Mouse (Mus musculus): Measurements from ENCODE around the gene Higd1c. TPM values are rescaled to one million over a fixed set of nuclear protein-coding genes. Genes with fewer than 3 reads are reported as not detected.

Gene Higd1c
- polyA plus RNA-seq, 1 experiment from 2014 or later: not detected

GRCm38 (mm10) chr15:100401811-100402210, 37.5 kb downstream of the Higd1c start:
- Histone ChIP-seq H3K9me3 (replicated peaks) (no peaks in the 10 kb centered on the region), H3K4me1 (no peaks in the 10 kb centered on the region), H3K27ac (no peak overlapping the region), H3K9ac (no peak overlapping the region), H3K4me3 (no peak overlapping the region), H3K4me2 (replicated peaks) (no peak overlapping the region), H3K36me3 (peaks cover 93% of the 10 kb centered on the region), H3K27me3 (no peaks in the 10 kb centered on the region)
- 90% methylated on average over 4 of the region's 4 CpGs for WGBS
- no peak for ATAC-seq (ENCODE audit: low FRiP score)

- Histone ChIP-seq H3K36me3 (peaks cover 92% of the 10 kb centered on the region), H3K4me2 (replicated peaks) (no peak overlapping the region), H3K27me3 (no peaks in the 10 kb centered on the region), H3K27ac (no peak overlapping the region), H3K9ac (no peak overlapping the region), H3K4me1 (no peaks in the 10 kb centered on the region), H3K4me3 (no peak overlapping the region), H3K9me3 (replicated peaks) (no peaks in the 10 kb centered on the region)
- no peak for ATAC-seq (ENCODE audit: low FRiP score)
- WGBS: 92% methylated on average over 14 of the region's 14 CpGs
These were observed 38.0 kb downstream of the Higd1c start for GRCm38 (mm10) chr15:100402347-100402746.

GRCm38 (mm10) chr15:100402798-100403197, 38.5 kb downstream of the Higd1c start:
- no peaks in the 10 kb centered on the region for H3K4me1 ChIP-seq
- 90% methylated on average over 4 of the region's 4 CpGs for WGBS
- no peak overlapping the region for H3K4me3 ChIP-seq
- no peak overlapping the region for H3K9ac ChIP-seq
- no peaks in the 10 kb centered on the region for H3K27me3 ChIP-seq
- no peak overlapping the region for H3K4me2 ChIP-seq (replicated peaks)
- H3K27ac ChIP-seq: no peak overlapping the region
- no peak for ATAC-seq (ENCODE audit: low FRiP score)
- peaks cover 92% of the 10 kb centered on the region for H3K36me3 ChIP-seq
- H3K9me3 ChIP-seq (replicated peaks): no peaks in the 10 kb centered on the region

GRCm38 (mm10) chr15:100403318-100404000, 39.1 kb downstream of the Higd1c start:
- Histone ChIP-seq H3K27me3 (no peaks in the 10 kb centered on the region), H3K4me1 (no peaks in the 10 kb centered on the region), H3K9me3 (replicated peaks) (no peaks in the 10 kb centered on the region), H3K36me3 (peaks cover 92% of the 10 kb centered on the region), H3K9ac (no peak overlapping the region), H3K4me2 (replicated peaks) (no peak overlapping the region), H3K4me3 (no peak overlapping the region), H3K27ac (no peak overlapping the region)
- 93% methylated on average over 16 of the region's 16 CpGs for WGBS
- no peak for ATAC-seq (ENCODE audit: low FRiP score)

GRCm38 (mm10) chr15:100406088-100406487, 41.7 kb downstream of the Higd1c start:
- no peak for ATAC-seq (ENCODE audit: low FRiP score)
- 93% methylated on average over 5 of the region's 5 CpGs for WGBS
- H3K36me3 ChIP-seq: peaks cover 84% of the 10 kb centered on the region

GRCm38 (mm10) chr15:100410918-100411672, 46.8 kb downstream of the Higd1c start:
- Histone ChIP-seq H3K9me3 (replicated peaks) (no peaks in the 10 kb centered on the region), H3K9ac (no peak overlapping the region), H3K4me1 (peaks cover 5% of the 10 kb centered on the region; the same call in 1 of the 2 replicates), H3K27me3 (no peaks in the 10 kb centered on the region), H3K4me3 (no peak overlapping the region), H3K27ac (no peak overlapping the region), H3K4me2 (replicated peaks) (no peak overlapping the region), H3K36me3 (peaks cover 40% of the 10 kb centered on the region)
- 69% methylated on average over 14 of the region's 14 CpGs for WGBS
- no peak for ATAC-seq (ENCODE audit: low FRiP score)

More at GRCm38 (mm10) chr15:100406088-100406487, 41.7 kb downstream of the Higd1c start:
- Histone ChIP-seq H3K4me2 (replicated peaks) (no peak overlapping the region), H3K4me1 (no peaks in the 10 kb centered on the region), H3K9me3 (replicated peaks) (no peaks in the 10 kb centered on the region), H3K4me3 (no peak overlapping the region), H3K27me3 (no peaks in the 10 kb centered on the region), H3K27ac (no peak overlapping the region), H3K9ac (no peak overlapping the region)

GRCm38 (mm10) chr15:100411731-100412130, 47.4 kb downstream of the Higd1c start:
- H3K9me3 ChIP-seq (replicated peaks): no peaks in the 10 kb centered on the region
- H3K9ac ChIP-seq: no peak overlapping the region
- WGBS: 86% methylated on average over 5 of the region's 5 CpGs
- peaks cover 5% of the 10 kb centered on the region; the same call in 1 of the 2 replicates for H3K4me1 ChIP-seq
- H3K36me3 ChIP-seq: peaks cover 38% of the 10 kb centered on the region
- H3K4me2 ChIP-seq (replicated peaks): no peak overlapping the region
- ATAC-seq (ENCODE audit: low FRiP score): no peak
- no peak overlapping the region for H3K27ac ChIP-seq
- H3K27me3 ChIP-seq: no peaks in the 10 kb centered on the region
- H3K4me3 ChIP-seq: no peak overlapping the region

GRCm38 (mm10) chr15:100413306-100413705, 49.0 kb downstream of the Higd1c start:
- Histone ChIP-seq H3K4me3 (no peak overlapping the region), H3K9me3 (replicated peaks) (no peaks in the 10 kb centered on the region), H3K4me1 (peaks cover 5% of the 10 kb centered on the region; the same call in 1 of the 2 replicates), H3K27me3 (no peaks in the 10 kb centered on the region), H3K9ac (no peak overlapping the region), H3K4me2 (replicated peaks) (no peak overlapping the region), H3K27ac (no peak overlapping the region), H3K36me3 (peaks cover 24% of the 10 kb centered on the region)
- 84% methylated on average over 4 of the region's 5 CpGs for WGBS
- no peak for ATAC-seq (ENCODE audit: low FRiP score)

- ATAC-seq (ENCODE audit: low FRiP score): no peak
- no peak overlapping the region for H3K27ac ChIP-seq
- no peak overlapping the region for H3K4me2 ChIP-seq (replicated peaks)
- no peak overlapping the region for H3K4me3 ChIP-seq
- H3K9me3 ChIP-seq (replicated peaks): no peaks in the 10 kb centered on the region
- no peak overlapping the region for H3K9ac ChIP-seq
- no peaks in the 10 kb centered on the region for H3K27me3 ChIP-seq
- WGBS: 79% methylated on average over 4 of the region's 4 CpGs
- peaks cover 17% of the 10 kb centered on the region for H3K36me3 ChIP-seq
- H3K4me1 ChIP-seq: peaks cover 5% of the 10 kb centered on the region; the same call in 1 of the 2 replicates
These were observed 49.7 kb downstream of the Higd1c start for GRCm38 (mm10) chr15:100414011-100414410.

GRCm38 (mm10) chr15:100414942-100415341, 50.6 kb downstream of the Higd1c start:
- H3K9me3 ChIP-seq (replicated peaks): no peaks in the 10 kb centered on the region
- peaks cover 14% of the 10 kb centered on the region for H3K36me3 ChIP-seq
- H3K4me3 ChIP-seq: no peak overlapping the region
- 91% methylated on average over 13 of the region's 13 CpGs for WGBS
- ATAC-seq (ENCODE audit: low FRiP score): no peak
- no peak overlapping the region for H3K4me2 ChIP-seq (replicated peaks)
- H3K4me1 ChIP-seq: peaks cover 14% of the 10 kb centered on the region
- H3K9ac ChIP-seq: no peak overlapping the region
- no peak overlapping the region for H3K27ac ChIP-seq
- H3K27me3 ChIP-seq: no peaks in the 10 kb centered on the region

- WGBS: 85% methylated on average over 8 of the region's 8 CpGs
- no peaks in the 10 kb centered on the region for H3K27me3 ChIP-seq
- ATAC-seq (ENCODE audit: low FRiP score): no peak
These were observed 51.3 kb downstream of the Higd1c start for GRCm38 (mm10) chr15:100415684-100416083.

GRCm38 (mm10) chr15:100417854-100418450, 53.6 kb downstream of the Higd1c start:
- no peak for ATAC-seq (ENCODE audit: low FRiP score)
- 89% methylated on average over 9 of the region's 9 CpGs for WGBS
- Histone ChIP-seq H3K4me3 (no peak overlapping the region), H3K9me3 (replicated peaks) (no peaks in the 10 kb centered on the region), H3K27me3 (no peaks in the 10 kb centered on the region), H3K27ac (no peak overlapping the region), H3K36me3 (no peaks in the 10 kb centered on the region), H3K9ac (no peak overlapping the region), H3K4me2 (replicated peaks) (no peak overlapping the region), H3K4me1 (peaks cover 32% of the 10 kb centered on the region)

More at GRCm38 (mm10) chr15:100415684-100416083, 51.3 kb downstream of the Higd1c start:
- Histone ChIP-seq H3K4me1 (peaks cover 21% of the 10 kb centered on the region), H3K4me3 (no peak overlapping the region), H3K36me3 (peaks cover 7% of the 10 kb centered on the region), H3K9me3 (replicated peaks) (no peaks in the 10 kb centered on the region), H3K27ac (no peak overlapping the region), H3K9ac (no peak overlapping the region), H3K4me2 (replicated peaks) (no peak overlapping the region)

Data from hindbrain, embryonic 12.5 days (tissue).